Mouse (Mus musculus): ENCODE data around the gene Sik3. TPM values are rescaled to one million over a fixed set of nuclear protein-coding genes. Genes with fewer than 3 reads are reported as not detected.

The Sik3 gene
- total and polyA plus RNA-seq, 2 experiments: 14.1 to 16.5 TPM

DNA sequence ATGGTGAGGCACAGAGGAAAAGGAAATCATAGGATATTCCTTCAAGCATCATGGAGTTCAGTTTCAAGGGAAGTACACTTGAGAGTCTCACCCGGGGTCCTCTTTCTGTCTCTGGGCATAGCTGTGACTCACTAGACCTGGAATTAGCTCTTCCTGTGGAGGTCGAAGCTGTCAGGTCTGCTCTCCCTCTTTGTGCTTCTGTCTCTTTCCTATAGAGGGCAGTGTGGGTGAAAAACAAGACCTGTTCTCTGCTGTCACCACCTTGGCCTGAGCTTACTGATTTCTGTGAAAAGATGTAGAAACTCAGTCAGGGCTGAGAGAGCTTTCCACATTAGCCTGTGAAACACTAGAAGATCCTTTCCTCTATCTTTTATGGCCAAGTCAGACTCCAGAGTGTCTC is 172.6 kb downstream of the Sik3 start:
- H3K4me3 ChIP-seq (ENCODE audit: insufficient read depth, low read depth, low read length): no peak overlapping the region
- H3K79me2 ChIP-seq (ENCODE audit: control insufficient read depth, insufficient read depth, low read length): peaks cover 4% of the 10 kb centered on the region; the same call in 1 of the 2 replicates
- no peaks in the 10 kb centered on the region for H3K27me3 ChIP-seq (ENCODE audit: control insufficient read depth, insufficient read depth, low read length)
- H3K9ac ChIP-seq (ENCODE audit: low read depth, low read length): no peak overlapping the region
- 25% methylated on average over 2 of the region's 2 CpGs for WGBS
- 0 out of 2 replicates have a peak, but pooled peaks cover 1% of the 10 kb centered on the region for H3K4me1 ChIP-seq (ENCODE audit: control insufficient read depth, insufficient read depth, low read length)
- TF ChIP-seq POLR2A (IDR thresholded peaks at IDR 0.05; ENCODE audit: extremely low read depth, insufficient read depth, low read length) (no peak), CTCF (IDR thresholded peaks at IDR 0.05; ENCODE audit: low read depth, low read length) (peak; percentile 44; the same call in 1 of the 2 replicates)
- H3K27ac ChIP-seq (replicated peaks; ENCODE audit: insufficient read depth, low read depth, low read length): peak overlapping the region; percentile 49
- H3K36me3 ChIP-seq (ENCODE audit: control insufficient read depth, insufficient read depth, low read length): peaks cover 5% of the 10 kb centered on the region; the same call in 1 of the 2 replicates
- peak; percentile 67 for DNase-seq (ENCODE audit: extremely low read depth, low read depth, low spot score)

DNA sequence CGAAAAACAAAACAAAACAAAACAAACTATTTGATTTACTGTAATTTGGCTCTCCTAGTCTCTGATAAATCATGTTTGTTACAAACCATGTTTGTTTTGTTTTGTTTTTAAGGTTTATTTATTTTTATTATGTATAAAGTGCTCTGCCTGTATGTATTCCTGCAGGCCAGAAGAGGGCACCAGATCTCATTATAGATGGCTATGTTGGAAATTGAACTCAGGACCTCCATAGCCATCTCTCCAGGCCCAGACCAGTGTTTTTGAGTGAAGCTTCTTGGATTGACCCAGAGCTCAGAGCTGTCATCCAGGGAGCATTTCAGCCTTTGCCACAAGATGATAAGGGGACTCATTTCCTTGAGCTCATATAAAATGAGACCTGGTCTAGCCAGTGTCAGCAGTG is 173.8 kb downstream of the Sik3 start:
- TF ChIP-seq CTCF (IDR thresholded peaks at IDR 0.05; ENCODE audit: low read depth, low read length) (0 out of 2 replicates have a peak, but pooled peaks have one; percentile 4), POLR2A (IDR thresholded peaks at IDR 0.05; ENCODE audit: extremely low read depth, insufficient read depth, low read length) (no peak)
- no peak overlapping the region for H3K4me3 ChIP-seq (ENCODE audit: insufficient read depth, low read depth, low read length)
- H3K27ac ChIP-seq (replicated peaks; ENCODE audit: insufficient read depth, low read depth, low read length): no peak overlapping the region
- no peaks in the 10 kb centered on the region for H3K27me3 ChIP-seq (ENCODE audit: control insufficient read depth, insufficient read depth, low read length)
- H3K79me2 ChIP-seq (ENCODE audit: control insufficient read depth, insufficient read depth, low read length): peaks cover 4% of the 10 kb centered on the region; the same call in 1 of the 2 replicates
- H3K4me1 ChIP-seq (ENCODE audit: control insufficient read depth, insufficient read depth, low read length): 0 out of 2 replicates have a peak, but pooled peaks cover 1% of the 10 kb centered on the region
- 54% methylated on average over 1 of the region's 1 CpGs for whole genome bisulfite sequencing
- H3K36me3 ChIP-seq (ENCODE audit: control insufficient read depth, insufficient read depth, low read length): peaks cover 5% of the 10 kb centered on the region; the same call in 1 of the 2 replicates
- DNase-seq (ENCODE audit: extremely low read depth, low read depth, low spot score): no peak
- no peak overlapping the region for H3K9ac ChIP-seq (ENCODE audit: low read depth, low read length)

DNA sequence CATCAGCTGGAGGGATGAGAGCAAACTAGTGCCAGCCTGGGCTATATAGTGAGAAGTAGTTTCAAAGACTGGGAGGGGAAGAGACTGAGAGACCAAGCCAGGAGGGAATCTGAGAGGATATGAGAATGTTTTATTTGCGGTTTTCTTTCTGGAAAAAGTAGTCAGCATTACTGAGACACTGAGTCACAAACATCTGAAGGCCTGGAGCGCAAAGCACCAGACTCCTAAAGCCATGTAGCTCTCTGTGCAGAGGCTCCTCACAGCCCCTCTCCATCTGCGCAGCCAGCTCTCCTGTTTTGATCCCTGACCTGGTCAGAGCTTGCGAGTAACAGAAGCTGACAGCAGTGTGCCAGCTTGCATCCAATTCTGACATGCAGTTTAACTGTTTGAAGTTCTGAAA is 175.8 kb downstream of the Sik3 start:
- Histone ChIP-seq H3K27me3 (ENCODE audit: control insufficient read depth, insufficient read depth, low read length) (no peaks in the 10 kb centered on the region), H3K4me1 (ENCODE audit: control insufficient read depth, insufficient read depth, low read length) (0 out of 2 replicates have a peak, but pooled peaks cover 1% of the 10 kb centered on the region), H3K4me3 (ENCODE audit: insufficient read depth, low read depth, low read length) (no peak overlapping the region), H3K36me3 (ENCODE audit: control insufficient read depth, insufficient read depth, low read length) (no peaks in the 10 kb centered on the region; the same call in 1 of the 2 replicates), H3K79me2 (ENCODE audit: control insufficient read depth, insufficient read depth, low read length) (peaks cover 4% of the 10 kb centered on the region; the same call in 1 of the 2 replicates), H3K27ac (replicated peaks; ENCODE audit: insufficient read depth, low read depth, low read length) (no peak overlapping the region), H3K9ac (ENCODE audit: low read depth, low read length) (no peak overlapping the region)
- DNase-seq (ENCODE audit: extremely low read depth, low read depth, low spot score): no peak
- TF ChIP-seq CTCF (IDR thresholded peaks at IDR 0.05; ENCODE audit: low read depth, low read length) (no peak), POLR2A (IDR thresholded peaks at IDR 0.05; ENCODE audit: extremely low read depth, insufficient read depth, low read length) (no peak)
- WGBS: 81% methylated on average over 4 of the region's 4 CpGs

DNA sequence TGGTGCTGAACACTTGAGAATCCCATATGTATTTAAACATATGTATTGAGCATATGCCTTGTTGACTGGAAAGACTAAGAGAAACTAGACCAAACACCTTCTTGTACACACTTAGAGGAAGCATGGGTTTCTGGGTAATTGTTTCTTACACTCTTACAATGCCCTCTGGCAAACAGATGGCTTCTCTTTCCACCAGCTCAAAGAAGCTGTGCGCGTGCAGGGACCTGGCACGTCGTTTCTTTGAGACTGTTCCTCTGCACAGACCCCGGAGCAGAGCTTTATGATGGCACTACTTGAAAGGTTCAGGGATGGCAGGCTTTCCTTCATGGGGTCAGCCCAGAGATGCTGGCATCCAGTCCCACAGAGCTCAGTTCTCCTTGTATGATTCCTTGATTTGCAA is 176.3 kb downstream of the Sik3 start:
- Histone ChIP-seq H3K36me3 (ENCODE audit: control insufficient read depth, insufficient read depth, low read length) (no peaks in the 10 kb centered on the region; the same call in 1 of the 2 replicates), H3K27me3 (ENCODE audit: control insufficient read depth, insufficient read depth, low read length) (no peaks in the 10 kb centered on the region), H3K79me2 (ENCODE audit: control insufficient read depth, insufficient read depth, low read length) (peaks cover 4% of the 10 kb centered on the region; the same call in 1 of the 2 replicates), H3K4me1 (ENCODE audit: control insufficient read depth, insufficient read depth, low read length) (0 out of 2 replicates have a peak, but pooled peaks cover 1% of the 10 kb centered on the region), H3K27ac (replicated peaks; ENCODE audit: insufficient read depth, low read depth, low read length) (no peak overlapping the region), H3K4me3 (ENCODE audit: insufficient read depth, low read depth, low read length) (no peak overlapping the region), H3K9ac (ENCODE audit: low read depth, low read length) (no peak overlapping the region)
- no peak for TF ChIP-seq POLR2A (IDR thresholded peaks at IDR 0.05; ENCODE audit: extremely low read depth, insufficient read depth, low read length)
- no peak for TF ChIP-seq CTCF (IDR thresholded peaks at IDR 0.05; ENCODE audit: low read depth, low read length)
- DNase-seq (ENCODE audit: extremely low read depth, low read depth, low spot score): no peak
- 97% methylated on average over 5 of the region's 5 CpGs for WGBS

DNA sequence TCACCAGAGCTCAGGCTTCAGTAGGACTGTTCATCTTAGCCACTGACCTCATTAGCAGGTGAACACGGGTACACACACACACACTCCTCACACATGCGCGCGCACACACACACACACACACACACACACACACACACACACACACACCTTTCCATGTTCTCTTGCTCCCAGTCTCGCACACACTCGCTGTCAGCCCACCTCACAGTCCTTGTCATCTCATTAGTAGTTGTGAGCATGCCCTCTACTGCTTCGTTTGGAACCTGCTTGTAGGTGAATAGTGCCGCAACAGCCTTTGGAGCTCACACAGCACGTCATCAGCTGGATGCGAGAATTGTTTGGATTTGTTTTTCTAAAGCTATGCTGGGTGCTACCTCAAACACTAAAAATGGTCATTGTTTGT is 176.8 kb downstream of the Sik3 start:
- Histone ChIP-seq H3K4me3 (ENCODE audit: insufficient read depth, low read depth, low read length) (no peak overlapping the region), H3K36me3 (ENCODE audit: control insufficient read depth, insufficient read depth, low read length) (no peaks in the 10 kb centered on the region; the same call in 1 of the 2 replicates), H3K27ac (replicated peaks; ENCODE audit: insufficient read depth, low read depth, low read length) (no peak overlapping the region), H3K4me1 (ENCODE audit: control insufficient read depth, insufficient read depth, low read length) (0 out of 2 replicates have a peak, but pooled peaks cover 1% of the 10 kb centered on the region), H3K79me2 (ENCODE audit: control insufficient read depth, insufficient read depth, low read length) (peaks cover 4% of the 10 kb centered on the region; the same call in 1 of the 2 replicates), H3K9ac (ENCODE audit: low read depth, low read length) (no peak overlapping the region), H3K27me3 (ENCODE audit: control insufficient read depth, insufficient read depth, low read length) (no peaks in the 10 kb centered on the region)
- TF ChIP-seq POLR2A (IDR thresholded peaks at IDR 0.05; ENCODE audit: extremely low read depth, insufficient read depth, low read length): no peak
- TF ChIP-seq CTCF (IDR thresholded peaks at IDR 0.05; ENCODE audit: low read depth, low read length): no peak
- DNase-seq (ENCODE audit: extremely low read depth, low read depth, low spot score): no peak
- 93% methylated on average over 10 of the region's 10 CpGs for WGBS

DNA sequence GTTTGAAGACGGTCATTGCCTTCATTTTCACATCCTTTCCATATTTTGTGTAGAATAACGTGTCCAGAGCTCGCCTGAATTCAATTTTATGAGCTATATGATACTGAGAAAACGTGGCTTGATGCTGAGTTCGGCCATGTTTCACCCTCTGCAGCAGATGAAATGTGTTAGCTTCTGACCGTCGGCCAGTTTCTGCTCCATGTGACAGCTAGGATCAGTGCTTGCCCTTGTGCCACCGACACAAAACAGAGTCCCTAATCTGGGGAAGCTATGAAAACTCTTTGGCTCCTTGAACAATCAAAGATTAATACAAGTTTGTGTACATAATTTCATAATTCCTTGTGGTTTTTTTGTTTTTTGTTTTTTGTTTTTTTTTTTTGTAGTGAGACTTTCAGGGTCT is 178.6 kb downstream of the Sik3 start:
- H3K4me3 ChIP-seq (ENCODE audit: insufficient read depth, low read depth, low read length): no peak overlapping the region
- no peak overlapping the region for H3K9ac ChIP-seq (ENCODE audit: low read depth, low read length)
- peaks cover 4% of the 10 kb centered on the region; the same call in 1 of the 2 replicates for H3K79me2 ChIP-seq (ENCODE audit: control insufficient read depth, insufficient read depth, low read length)
- H3K4me1 ChIP-seq (ENCODE audit: control insufficient read depth, insufficient read depth, low read length): peaks cover 1% of the 10 kb centered on the region; the same call in 1 of the 2 replicates
- WGBS: 78% methylated on average over 8 of the region's 8 CpGs
- no peak overlapping the region for H3K27ac ChIP-seq (replicated peaks; ENCODE audit: insufficient read depth, low read depth, low read length)
- TF ChIP-seq CTCF (IDR thresholded peaks at IDR 0.05; ENCODE audit: low read depth, low read length) (no peak), POLR2A (IDR thresholded peaks at IDR 0.05; ENCODE audit: extremely low read depth, insufficient read depth, low read length) (no peak)
- H3K27me3 ChIP-seq (ENCODE audit: control insufficient read depth, insufficient read depth, low read length): no peaks in the 10 kb centered on the region
- H3K36me3 ChIP-seq (ENCODE audit: control insufficient read depth, insufficient read depth, low read length): peaks cover 10% of the 10 kb centered on the region
- DNase-seq (ENCODE audit: extremely low read depth, low read depth, low spot score): no peak
